Mouse (Mus musculus) embryo, embryonic 10.5 days (tissue): ENCODE results near the gene Irx2.
A peak's percentile ranks its signal among the peaks of the same experiment; 100 is the strongest.

Experiments used
- DNase-seq: peaks from one replicate; pipeline ENCODE4 v3.0.0-alpha.2; 2015; ENCODE audit warnings: low spot score

The Irx2 gene

GRCm38 (mm10) chr13:72628462-72628916 is at the start of gene Irx2:
Gene Irx2 (plus strand): TSS chr13:72628820.
- peak; percentile 94 for DNase-seq

- DNase-seq = no peak
Measured at GRCm38 (mm10) chr13:72581276-72581675, 47.3 kb upstream of the Irx2 start.

GRCm38 (mm10) chr13:72592526-72592925 is 36.1 kb upstream of the Irx2 start:
- DNase-seq = no peak

GRCm38 (mm10) chr13:72593310-72593709 is 35.3 kb upstream of the Irx2 start:
- DNase-seq = no peak

GRCm38 (mm10) chr13:72593710-72594111 is 34.9 kb upstream of the Irx2 start:
- DNase-seq = no peak

GRCm38 (mm10) chr13:72599254-72599653 is 29.4 kb upstream of the Irx2 start:
- DNase-seq = no peak

GRCm38 (mm10) chr13:72608706-72609105 is 19.9 kb upstream of the Irx2 start:
- DNase-seq = peak; percentile 50

- no peak for DNase-seq
Measured at GRCm38 (mm10) chr13:72610277-72610676, 18.3 kb upstream of the Irx2 start.

GRCm38 (mm10) chr13:72623926-72624846 is 4.4 kb upstream of the Irx2 start:
- peak; percentile 70 for DNase-seq

GRCm38 (mm10) chr13:72624847-72625170 is 3.8 kb upstream of the Irx2 start:
- peak; percentile 50 for DNase-seq

GRCm38 (mm10) chr13:72625236-72625950 is 3.2 kb upstream of the Irx2 start:
- DNase-seq = peak; percentile 77

GRCm38 (mm10) chr13:72627391-72628321 is 964 bp upstream of the Irx2 start:
- peak; percentile 62 for DNase-seq

- DNase-seq = peak; percentile 64
Measured at GRCm38 (mm10) chr13:72628935-72629631, 463 bp downstream of the Irx2 start.

GRCm38 (mm10) chr13:72629806-72630205 is 1.2 kb downstream of the Irx2 start:
- DNase-seq = peak; percentile 57

GRCm38 (mm10) chr13:72630501-72631372 is 2.1 kb downstream of the Irx2 start:
- DNase-seq = peak; percentile 45

- peak; percentile 66 for DNase-seq
Measured at GRCm38 (mm10) chr13:72631373-72632021, 2.9 kb downstream of the Irx2 start.

- DNase-seq = peak; percentile 34
Measured at GRCm38 (mm10) chr13:72632361-72632760, 3.7 kb downstream of the Irx2 start.

- DNase-seq = peak; percentile 52
Measured at GRCm38 (mm10) chr13:72633097-72633496, 4.5 kb downstream of the Irx2 start.

GRCm38 (mm10) chr13:72634752-72635315 is 6.2 kb downstream of the Irx2 start:
- DNase-seq = peak; percentile 52
